Mouse (Mus musculus) left cerebral cortex, postnatal 4 days (tissue): ENCODE data around the gene Pigz. TPM values are rescaled to one million over a fixed set of nuclear protein-coding genes. Genes with fewer than 3 reads are reported as not detected.
"Not testable (repeated sequence)": the region's sequence is repeated elsewhere in the genome, so short reads cannot be mapped to it uniquely, and the experiment has no call there.

Source experiments
- DNase-seq: peaks from one replicate; pipeline ENCODE4 v3.0.0-alpha.2; 2022
- intact Hi-C: fragments of 180-260 bp; cut with DNase I; formaldehyde crosslinking; loops from one replicate; pipeline ENCODE4 v1.15.1; 2025
- total RNA-seq, 2 experiments: library from RNA; stranded (reverse); gene quantifications; 2 replicates each; pipeline ENCODE4 v1.2.3; 2021

Gene Pigz
- total RNA-seq, 2 experiments from 2014 or later: 8.9 to 10.4 TPM

GRCm38 (mm10) chr16:31927412-31927811, 6.2 kb upstream of the Pigz start:
- intact Hi-C loops: no loop called here
- no peak for DNase-seq

GRCm38 (mm10) chr16:31931330-31931729, 2.3 kb upstream of the Pigz start:
- no peak for DNase-seq
- intact Hi-C loops: no loop called here

- intact Hi-C loops: no loop called here
Measured at GRCm38 (mm10) chr16:31932255-31932654, 1.4 kb upstream of the Pigz start.

DNA sequence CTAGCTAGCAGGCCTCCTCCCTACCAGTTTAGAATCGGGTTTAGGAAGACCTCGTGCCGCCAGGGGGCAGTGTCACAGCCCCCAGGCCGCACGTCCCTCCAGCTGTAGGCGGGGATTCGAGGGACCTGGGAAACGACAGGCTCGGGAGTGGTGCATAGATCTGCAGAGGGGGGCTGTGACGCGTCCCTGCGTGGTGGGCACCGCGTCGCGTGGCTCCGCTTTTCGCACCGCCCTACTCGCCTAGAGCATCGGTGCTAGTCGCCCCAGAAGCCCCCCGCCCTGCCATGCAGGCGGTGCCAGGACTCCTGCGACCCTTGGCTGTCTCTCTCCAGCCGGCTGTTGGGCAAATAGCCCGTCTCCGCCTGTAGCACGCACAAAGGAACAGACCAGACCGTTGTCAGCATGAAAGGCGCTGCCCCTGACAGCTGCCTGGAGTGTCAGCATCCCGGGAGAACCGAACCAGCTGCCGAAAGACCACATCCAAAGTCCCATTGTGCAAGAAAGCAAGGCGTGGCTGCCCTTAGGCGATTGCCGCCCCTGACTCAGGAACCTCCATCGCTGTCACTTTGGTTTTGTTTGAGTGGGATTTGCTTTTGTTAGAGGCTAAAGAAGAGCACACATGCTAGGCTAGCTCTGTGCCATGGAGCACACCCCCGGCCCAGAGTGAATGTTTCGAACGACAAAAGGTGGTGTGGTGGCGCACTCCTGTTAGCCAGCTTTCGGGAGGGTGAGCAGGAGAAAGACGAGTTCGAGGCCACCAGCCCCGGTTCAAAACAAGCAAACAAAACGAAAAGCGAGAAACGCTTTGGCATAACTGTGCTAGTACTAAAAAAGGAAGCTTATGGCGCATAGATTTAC, 582 bp upstream of the Pigz start:
- intact Hi-C loops: no loop called here
- peak; percentile 97 for DNase-seq

More at GRCm38 (mm10) chr16:31932255-31932654, 1.4 kb upstream of the Pigz start:
- DNase-seq: no peak

DNA sequence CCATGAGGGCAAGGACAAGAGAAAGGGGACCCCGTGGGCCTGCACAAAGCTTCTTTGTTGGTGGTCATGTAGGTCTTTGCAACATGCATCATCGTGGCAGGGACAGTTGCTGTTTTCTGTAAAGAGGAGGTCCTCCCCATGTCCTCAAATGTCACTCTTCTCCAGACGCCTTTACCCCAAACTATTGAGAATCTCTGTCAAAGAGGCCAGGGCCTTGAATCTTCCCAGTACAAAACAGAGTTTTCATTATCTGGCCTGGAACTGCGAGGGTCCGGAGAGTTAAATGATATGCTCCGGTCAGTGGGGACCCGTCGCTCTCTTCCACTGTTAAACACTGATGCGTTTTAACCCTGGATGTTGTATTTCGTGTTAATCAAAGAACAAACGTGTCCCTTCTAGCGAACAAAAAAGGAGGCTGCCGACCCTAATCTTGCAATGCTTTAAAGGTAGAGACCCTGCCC, 929 bp downstream of the Pigz start:
- intact Hi-C loops: no loop called here
- DNase-seq: no peak

GRCm38 (mm10) chr16:31935091-31935979, 1.7 kb downstream of the Pigz start:
- intact Hi-C loops: no loop called here
- peak; percentile 32 for DNase-seq

- DNase-seq: no peak
- intact Hi-C loops: no loop called here
Measured at GRCm38 (mm10) chr16:31936568-31936967, 2.9 kb downstream of the Pigz start.

GRCm38 (mm10) chr16:31938856-31939255, 5.2 kb downstream of the Pigz start:
- intact Hi-C loops: no loop called here
- DNase-seq: no peak

- DNase-seq: no peak
- intact Hi-C loops: no loop called here
Measured at GRCm38 (mm10) chr16:31940586-31940985, 6.9 kb downstream of the Pigz start.

DNA sequence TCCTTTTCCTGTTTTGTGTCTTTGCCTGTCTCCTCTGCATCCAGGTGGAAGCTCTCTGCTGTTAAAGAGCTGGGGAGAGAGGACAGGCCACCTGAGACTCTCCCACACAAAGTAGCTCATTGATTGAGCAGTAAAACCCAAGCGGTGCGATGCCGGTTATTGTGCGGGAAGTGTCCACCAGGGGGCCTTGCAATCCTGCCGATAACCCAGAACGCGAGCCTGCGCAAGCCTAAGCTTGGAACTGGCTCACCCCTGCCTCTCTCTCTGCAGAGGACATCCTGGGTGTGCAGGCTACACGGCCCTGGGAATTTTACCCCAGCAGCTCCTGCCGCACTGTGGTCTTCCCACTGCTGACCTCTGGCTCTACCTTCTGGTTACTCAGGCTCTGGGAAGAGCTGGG, 10.3 kb downstream of the Pigz start:
- DNase-seq: peak; percentile 83
- intact Hi-C loops: no loop called here

GRCm38 (mm10) chr16:31944698-31945255, 11.1 kb downstream of the Pigz start:
- DNase-seq: no peak
- intact Hi-C loops: no loop called here

GRCm38 (mm10) chr16:31945372-31945771, 11.7 kb downstream of the Pigz start:
- DNase-seq: no peak
- intact Hi-C loops: no loop called here

GRCm38 (mm10) chr16:31945986-31946385, 12.3 kb downstream of the Pigz start:
- intact Hi-C loops, DNase-seq: not testable (repeated sequence)

DNA sequence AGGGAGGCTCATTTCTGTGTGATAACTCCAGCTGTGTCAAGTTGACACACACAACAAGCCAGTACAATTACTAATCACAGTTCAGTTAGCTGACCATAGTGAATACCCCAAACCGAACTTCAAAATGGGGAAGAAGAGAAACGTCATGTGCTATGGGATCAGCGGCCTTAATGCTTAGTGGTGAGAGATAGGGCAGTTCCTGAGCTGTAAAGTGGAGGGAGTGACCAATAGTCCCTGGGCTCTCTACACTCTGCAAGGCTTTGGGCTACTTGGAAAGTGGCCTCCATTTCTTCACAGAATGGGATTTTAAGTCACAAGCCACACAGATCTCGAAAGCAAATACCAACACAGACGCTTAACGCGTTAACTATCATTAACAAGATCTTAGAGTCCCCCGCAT, 13.7 kb downstream of the Pigz start:
- intact Hi-C loops: no loop called here
- DNase-seq: no peak

DNA sequence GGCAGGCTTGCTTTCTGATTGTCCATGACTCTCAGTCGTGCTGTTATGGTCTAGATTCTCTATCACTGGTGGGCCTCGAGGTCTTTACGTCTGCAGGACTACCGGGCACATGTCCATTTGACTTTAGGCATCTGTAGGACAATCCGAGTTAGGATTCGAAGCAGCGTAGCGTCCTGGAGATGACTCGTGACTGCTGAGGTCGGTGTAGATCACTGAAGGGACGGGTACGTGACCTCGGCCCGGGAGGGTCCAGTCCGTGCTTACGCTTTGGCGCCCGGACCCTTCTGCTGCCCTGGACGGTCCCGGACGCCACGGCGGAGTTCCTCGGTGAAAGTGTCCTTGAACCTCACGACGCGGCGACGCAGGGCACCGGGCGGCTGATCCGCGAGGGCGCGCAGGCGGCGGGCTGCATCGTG, 14.3 kb downstream of the Pigz start:
- intact Hi-C loops: no loop called here
- no peak for DNase-seq

GRCm38 (mm10) chr16:31948345-31948774, 14.7 kb downstream of the Pigz start, which contains the start of the genes 0610012G03Rik and Ncbp2:
Gene 0610012G03Rik (minus strand): TSS chr16:31948494.
Gene Ncbp2 (plus strand): TSS chr16:31948513.
- DNase-seq: peak; percentile 97
- intact Hi-C loops: no loop called here

- no peak for DNase-seq
- intact Hi-C loops: no loop called here
Measured at GRCm38 (mm10) chr16:31963224-31963623, 29.6 kb downstream of the Pigz start.

GRCm38 (mm10) chr16:31975258-31975657, 41.6 kb downstream of the Pigz start:
- DNase-seq: no peak
- intact Hi-C loops: no loop called here

DNA sequence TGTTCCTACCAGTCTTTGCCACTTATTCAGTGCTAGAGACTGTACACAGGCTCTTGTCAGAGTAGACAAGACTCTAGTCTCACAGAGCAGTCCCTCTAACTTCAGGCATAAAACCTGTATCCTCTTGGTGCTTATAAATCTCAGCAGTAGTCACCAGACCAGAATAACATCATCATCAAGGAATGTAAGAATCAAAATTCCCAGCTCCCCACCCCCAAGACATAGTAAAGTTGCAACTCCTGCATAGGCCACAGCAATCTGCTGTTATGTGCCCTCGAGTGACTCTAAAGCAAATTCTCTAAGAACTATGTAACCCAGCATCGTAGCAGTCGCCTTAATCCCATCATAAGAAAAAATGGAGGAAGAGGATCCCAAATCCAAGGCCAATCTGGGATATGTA, 45.9 kb downstream of the Pigz start:
- intact Hi-C loops: no loop called here
- no peak for DNase-seq

DNA sequence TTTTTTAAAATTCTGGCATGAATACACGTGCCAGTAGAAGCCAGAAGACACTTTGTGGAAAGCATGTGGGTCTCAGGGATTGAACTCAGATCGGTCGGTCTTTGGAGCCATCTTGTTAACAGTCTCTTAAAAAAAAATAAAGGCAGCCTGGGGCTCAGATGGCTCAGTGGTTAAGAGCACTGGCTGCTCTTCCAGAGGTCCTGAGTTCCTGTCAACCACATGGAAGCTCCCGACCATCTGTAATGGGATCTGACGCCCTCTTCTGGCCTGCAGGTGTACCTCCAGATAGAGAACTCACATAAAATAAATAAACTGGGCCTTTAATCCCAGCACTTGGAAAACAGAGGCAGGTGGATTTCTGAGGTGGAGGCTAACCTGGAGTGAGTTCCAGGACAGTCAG, 47.3 kb downstream of the Pigz start:
- intact Hi-C loops: no loop called here
- DNase-seq: no peak

DNA sequence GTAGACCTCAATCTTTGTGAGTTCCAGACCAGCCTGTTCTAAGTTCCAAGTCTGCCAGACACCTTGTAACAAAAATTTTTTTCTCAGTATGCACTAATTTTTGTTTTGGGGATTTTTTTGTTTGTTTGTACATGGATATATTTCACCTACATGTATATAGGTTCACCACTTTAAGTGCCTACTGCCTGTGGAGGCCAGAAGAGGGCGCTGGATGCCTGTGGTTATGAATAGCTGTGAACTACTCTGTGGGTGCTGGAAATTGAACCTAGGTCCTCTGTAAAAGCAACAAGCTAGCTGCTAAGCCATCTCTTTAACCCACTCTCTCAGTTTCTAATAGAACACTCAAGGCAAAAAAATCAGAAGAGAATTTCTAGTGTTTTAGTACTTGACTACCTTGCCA, 58.4 kb downstream of the Pigz start:
- DNase-seq: no peak
- intact Hi-C loops: no loop called here
